Mouse (Mus musculus) layer of hippocampus, adult 9-11 months (tissue): ENCODE data around the gene Txn2.
"Not testable (repeated sequence)": the region's sequence is repeated elsewhere in the genome, so short reads cannot be mapped to it uniquely, and the experiment has no call there.

Source experiments
- DNase-seq: peaks from one replicate; pipeline ENCODE4 v3.0.0; 2022

Txn2 gene

GRCm38 (mm10) chr15:77874807-77875206 is 54.0 kb downstream of the Txn2 start:
- no peak for DNase-seq

- no peak for DNase-seq
Observed at GRCm38 (mm10) chr15:77874310-77874709, 54.5 kb downstream of the Txn2 start.

- no peak for DNase-seq
Observed at GRCm38 (mm10) chr15:77873564-77873963, 55.2 kb downstream of the Txn2 start.

GRCm38 (mm10) chr15:77872996-77873395 is 55.8 kb downstream of the Txn2 start:
- DNase-seq: no peak

GRCm38 (mm10) chr15:77868340-77868739 is 60.5 kb downstream of the Txn2 start:
- DNase-seq: no peak

GRCm38 (mm10) chr15:77867231-77867968 is 61.4 kb downstream of the Txn2 start:
- not testable (repeated sequence) for DNase-seq

- no peak for DNase-seq
Observed at GRCm38 (mm10) chr15:77866583-77867220, 62.1 kb downstream of the Txn2 start.
